Mouse (Mus musculus) bone marrow macrophage, adult 2 months (primary cell): ENCODE measurements at regions not wholly inside any gene's neighbourhood (a gene's known extent, or its start where the extent isn't known, plus 50 kb on each side); places are given as distances from the start of the nearest gene placed in this dataset.

Experiments
- H3K27ac ChIP-seq: 2 replicates; pipeline ENCODE4 v1.5.1; 2012; ENCODE audit warnings: low read depth, low read length; ENCODE audit not compliant: insufficient read depth
- H3K4me1 ChIP-seq: 2 replicates; pipeline ENCODE4 v1.6.1; 2012; ENCODE audit warnings: low read length; ENCODE audit not compliant: control insufficient read depth, insufficient read depth
- H3K4me3 ChIP-seq: 2 replicates; pipeline ENCODE4 v1.5.1; 2012; ENCODE audit warnings: mild to moderate bottlenecking, low read length, moderate library complexity; ENCODE audit not compliant: insufficient read depth
- CTCF ChIP-seq: IDR thresholded peaks from 2 replicates; pipeline ENCODE4 v1.5.1; 2012; ENCODE audit warnings: low read depth, mild to moderate bottlenecking, low read length, moderate library complexity
- POLR2A ChIP-seq: IDR thresholded peaks from 2 replicates; pipeline ENCODE4 v1.6.1; 2012; ENCODE audit warnings: mild to moderate bottlenecking, low read depth, low read length, borderline replicate concordance

- H3K4me1 ChIP-seq, result no peaks in the 10 kb centered on the region
- TF ChIP-seq POLR2A (no peak), CTCF (no peak)
- no peak overlapping the region for H3K27ac ChIP-seq
- H3K4me3 ChIP-seq, result no peak overlapping the region
Measured at GRCm38 (mm10) chr13:44210123-44210522, 425.5 kb downstream of the Cd83 start.

GRCm38 (mm10) chr13:44212356-44212755 lies 427.8 kb downstream of the Cd83 start:
- TF ChIP-seq POLR2A (no peak), CTCF (no peak)
- no peak overlapping the region for H3K4me3 ChIP-seq
- no peaks in the 10 kb centered on the region for H3K4me1 ChIP-seq

GRCm38 (mm10) chr13:44212936-44213335 lies 428.4 kb downstream of the Cd83 start:
- no peaks in the 10 kb centered on the region for H3K4me1 ChIP-seq
- no peak for TF ChIP-seq CTCF
- no peak for TF ChIP-seq POLR2A
- H3K27ac ChIP-seq, result no peak overlapping the region
- no peak overlapping the region for H3K4me3 ChIP-seq

More at GRCm38 (mm10) chr13:44212356-44212755, 427.8 kb downstream of the Cd83 start:
- H3K27ac ChIP-seq, result no peak overlapping the region

GRCm38 (mm10) chr13:44218266-44218665 lies 433.7 kb downstream of the Cd83 start:
- no peaks in the 10 kb centered on the region for H3K4me1 ChIP-seq
- TF ChIP-seq POLR2A (no peak), CTCF (no peak)
- no peak overlapping the region for H3K27ac ChIP-seq
- no peak overlapping the region for H3K4me3 ChIP-seq

GRCm38 (mm10) chr13:44221721-44222120 lies 437.1 kb downstream of the Cd83 start:
- Histone ChIP-seq H3K27ac (no peak overlapping the region), H3K4me3 (no peak overlapping the region), H3K4me1 (no peaks in the 10 kb centered on the region)
- no peak for TF ChIP-seq POLR2A
- no peak for TF ChIP-seq CTCF

GRCm38 (mm10) chr13:44222335-44222734 lies 437.8 kb downstream of the Cd83 start:
- TF ChIP-seq CTCF (no peak), POLR2A (no peak)
- H3K4me3 ChIP-seq, result no peak overlapping the region
- H3K4me1 ChIP-seq, result no peaks in the 10 kb centered on the region
- no peak overlapping the region for H3K27ac ChIP-seq

GRCm38 (mm10) chr13:44227706-44228459 lies 443.3 kb downstream of the Cd83 start:
- TF ChIP-seq CTCF (no peak), POLR2A (no peak)
- no peak overlapping the region for H3K27ac ChIP-seq
- no peak overlapping the region for H3K4me3 ChIP-seq
- no peaks in the 10 kb centered on the region for H3K4me1 ChIP-seq

- no peak overlapping the region for H3K27ac ChIP-seq
- H3K4me3 ChIP-seq, result no peak overlapping the region
- no peak for TF ChIP-seq POLR2A
- no peak for TF ChIP-seq CTCF
Measured at GRCm38 (mm10) chr13:44228540-44229135, 444.1 kb downstream of the Cd83 start.

GRCm38 (mm10) chr13:44229136-44229611 lies 444.6 kb downstream of the Cd83 start:
- Histone ChIP-seq H3K27ac (no peak overlapping the region), H3K4me1 (no peaks in the 10 kb centered on the region), H3K4me3 (no peak overlapping the region)
- TF ChIP-seq POLR2A (no peak), CTCF (no peak)

More at GRCm38 (mm10) chr13:44228540-44229135, 444.1 kb downstream of the Cd83 start:
- H3K4me1 ChIP-seq, result no peaks in the 10 kb centered on the region

GRCm38 (mm10) chr13:44231403-44231802 lies 446.8 kb downstream of the Cd83 start:
- H3K27ac ChIP-seq, result no peak overlapping the region
- H3K4me1 ChIP-seq, result no peaks in the 10 kb centered on the region
- H3K4me3 ChIP-seq, result no peak overlapping the region
- TF ChIP-seq POLR2A, result no peak
- no peak for TF ChIP-seq CTCF
